Mouse (Mus musculus) gastrocnemius, postnatal 4 days (tissue): Measurements from ENCODE around the gene Arhgap28. TPM values are rescaled to one million over a fixed set of nuclear protein-coding genes. Genes with fewer than 3 reads are reported as not detected.
A peak's percentile ranks its signal among the peaks of the same experiment; 100 is the strongest.

Source experiments
- DNase-seq, 2 experiments: peaks; one replicate each; pipeline ENCODE4 v3.0.0; 2021 to 2022; ENCODE audit warnings: low spot score in 2 of 2, mixed read lengths in 2 of 2
- total RNA-seq, 2 experiments: library from RNA; stranded (reverse); gene quantifications; 2 replicates each; pipeline ENCODE4 v1.2.3; 2021

Arhgap28 gene
- total RNA-seq, 2 experiments from 2014 or later, result 27.5 to 30.4 TPM

DNA sequence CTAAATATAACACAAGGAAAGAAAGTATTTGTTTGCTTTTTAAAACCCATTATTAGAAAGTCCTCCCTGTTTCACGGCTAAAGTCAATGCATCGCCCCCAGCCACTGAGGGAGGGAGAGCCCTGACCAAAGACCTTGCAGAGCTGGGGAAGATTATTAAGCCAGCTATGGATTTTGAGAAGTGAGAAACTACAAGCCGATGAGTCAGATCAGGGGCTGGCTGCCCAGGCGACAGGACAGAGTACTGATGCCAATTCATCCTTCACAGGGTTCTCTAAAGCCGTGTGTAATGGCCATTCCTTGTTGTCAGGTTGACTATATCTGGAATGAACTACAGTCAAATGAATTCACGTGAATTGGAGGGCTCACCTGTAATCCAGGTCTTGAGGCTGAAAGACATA, 62.9 kb downstream of the Arhgap28 start:
- peak in 1 of 2 experiments; percentile 14 for DNase-seq

DNA sequence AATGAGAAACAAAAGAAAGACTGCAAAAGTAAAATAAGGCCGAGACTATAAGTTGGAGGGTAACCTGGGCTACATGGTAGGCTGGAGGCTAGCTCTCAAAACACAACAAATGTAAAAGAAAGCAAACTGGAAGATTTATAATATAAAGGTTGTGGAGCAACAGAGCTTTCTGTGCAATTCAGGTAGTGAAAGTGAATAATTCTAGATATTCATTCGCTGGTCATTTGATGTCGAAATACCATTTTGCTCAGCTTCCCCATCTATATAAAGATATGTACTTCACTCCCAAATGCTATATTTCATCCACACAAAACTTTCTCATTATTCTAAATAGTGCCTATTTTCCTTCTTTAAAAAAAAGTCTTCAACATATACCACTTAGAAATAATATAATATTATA, 66.9 kb downstream of the Arhgap28 start:
- DNase-seq, result no peak

DNA sequence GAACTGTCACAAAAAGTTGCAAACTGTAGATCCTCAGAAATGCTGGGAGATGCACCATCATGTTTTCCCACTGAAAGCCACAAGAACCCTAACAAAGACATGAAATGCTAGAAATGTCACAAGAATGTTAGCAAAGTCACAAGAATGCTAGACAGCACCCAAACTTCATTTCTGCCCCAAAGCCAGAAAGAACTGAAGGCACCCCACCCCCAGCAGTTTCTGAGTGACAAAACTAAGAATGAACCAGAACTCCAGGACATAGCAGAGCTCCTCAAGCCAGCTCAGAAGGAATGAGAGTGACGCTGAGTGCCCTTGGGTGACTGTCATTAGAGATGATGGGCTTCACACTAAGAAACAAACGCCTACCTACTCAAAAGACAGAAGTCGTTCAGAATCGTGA, 68.4 kb downstream of the Arhgap28 start:
- no peak for DNase-seq

DNA sequence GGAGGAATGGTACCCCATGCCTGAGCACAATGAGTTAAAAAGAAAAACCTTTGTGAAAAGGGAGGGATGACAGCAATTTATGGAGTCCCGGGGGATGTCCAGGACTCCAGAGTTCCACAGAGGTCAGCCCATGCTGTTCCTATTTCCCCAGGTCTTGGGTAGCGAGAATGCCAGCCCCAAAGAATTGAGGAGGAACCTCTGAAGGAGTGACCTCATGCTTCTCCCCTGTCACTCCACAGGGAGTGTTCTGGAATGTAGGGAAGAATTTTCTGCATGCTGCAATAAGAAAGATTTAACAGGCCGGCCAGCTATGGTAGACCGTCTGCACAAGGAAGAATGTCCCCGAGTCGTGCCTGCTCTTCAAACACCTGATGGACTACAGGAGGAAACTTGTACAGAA, 72.5 kb downstream of the Arhgap28 start:
- no peak for DNase-seq

DNA sequence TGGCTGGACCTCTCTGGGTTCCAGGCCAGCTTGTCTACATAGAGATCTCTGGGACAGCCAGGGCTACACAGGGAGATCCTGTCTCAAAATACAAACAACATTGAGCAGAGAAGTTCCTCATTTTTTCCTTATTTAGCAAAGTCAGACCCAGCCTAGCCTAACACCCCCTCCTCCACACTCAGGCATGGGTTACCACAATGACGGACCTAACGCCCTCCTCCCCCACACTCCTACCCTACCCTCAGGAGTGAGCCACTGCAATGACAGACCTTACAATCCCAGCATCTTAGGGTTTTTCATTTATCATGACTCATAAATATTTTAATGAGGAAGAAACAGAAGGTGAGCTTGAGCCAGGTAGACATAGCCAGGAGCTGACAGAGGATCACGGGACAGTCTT, 73.0 kb downstream of the Arhgap28 start:
- no peak for DNase-seq

DNA sequence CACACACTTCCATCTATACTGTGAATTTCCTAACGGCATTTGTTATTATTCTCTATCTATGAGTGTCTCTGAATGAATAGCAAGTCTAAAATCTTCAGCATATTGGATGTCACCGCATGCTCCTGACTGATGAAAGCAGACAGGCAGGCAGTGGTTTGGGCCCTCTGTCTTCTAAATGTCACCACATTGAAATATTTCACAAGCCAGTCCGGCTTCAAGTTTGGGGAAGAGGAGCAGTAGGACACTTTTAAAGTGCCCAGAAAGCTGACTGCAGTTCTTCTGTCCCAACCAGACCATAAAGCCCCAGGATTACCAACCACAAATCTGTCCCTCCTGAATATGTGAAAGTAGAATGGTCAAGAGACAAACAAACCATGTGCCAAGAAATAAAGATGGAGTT, 73.5 kb downstream of the Arhgap28 start:
- no peak for DNase-seq

DNA sequence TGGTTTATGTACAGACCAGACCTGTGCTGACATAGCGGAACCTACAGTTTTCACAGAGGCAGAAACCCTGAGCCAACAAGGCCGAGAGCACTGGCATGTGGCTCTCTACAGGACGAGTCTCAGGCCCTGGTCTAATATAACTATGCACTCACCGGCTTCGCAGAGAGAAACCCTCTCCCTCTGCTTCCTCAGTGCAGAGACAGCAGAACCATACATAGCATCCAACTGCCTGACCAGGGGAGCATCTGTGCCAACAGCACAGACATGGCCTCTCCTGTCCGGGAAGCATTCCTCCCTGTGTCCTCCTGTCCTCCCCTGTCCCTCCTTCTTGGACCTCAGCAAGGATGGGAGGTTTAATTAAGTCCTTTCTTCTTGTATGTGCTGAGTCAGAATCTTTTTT, 75.6 kb downstream of the Arhgap28 start:
- DNase-seq, result no peak

DNA sequence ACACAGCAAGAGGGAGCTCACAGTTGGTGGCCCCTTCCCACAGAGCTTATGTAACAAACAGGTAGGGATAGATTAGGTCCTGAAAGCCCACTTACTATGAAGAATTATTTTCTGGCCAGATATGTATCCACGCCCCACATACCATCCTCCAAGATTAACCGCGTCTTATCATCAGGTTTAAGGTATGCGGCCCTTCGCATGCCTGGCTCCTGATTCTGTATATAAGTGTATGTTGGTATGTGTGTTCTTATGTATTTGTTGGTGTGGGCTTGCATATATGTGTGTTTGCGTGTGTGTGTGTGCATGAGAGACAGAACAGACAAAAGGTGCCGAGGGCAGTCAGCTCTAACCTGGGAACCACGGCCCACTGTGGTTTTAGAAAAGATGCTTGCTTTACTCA, 76.1 kb downstream of the Arhgap28 start:
- DNase-seq, result no peak

DNA sequence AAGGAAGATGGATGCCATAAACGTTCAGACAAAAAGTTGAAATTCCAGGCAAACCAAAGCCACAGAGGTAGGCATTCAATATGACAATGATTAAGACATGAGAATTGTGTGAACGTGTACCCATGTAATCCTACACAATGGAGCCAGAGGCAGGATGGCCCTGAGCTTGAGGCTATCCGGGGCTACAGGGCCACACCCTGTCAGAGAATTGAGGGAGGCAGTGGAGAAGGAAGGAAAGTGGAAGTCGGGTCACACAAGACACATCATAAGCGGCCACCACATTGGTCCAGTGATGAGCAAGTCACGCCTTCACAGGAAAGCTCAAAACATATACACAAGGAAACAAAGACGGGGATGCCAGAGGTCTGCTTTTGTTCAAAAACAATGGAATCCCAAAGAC, 84.0 kb downstream of the Arhgap28 start:
- DNase-seq, result no peak

DNA sequence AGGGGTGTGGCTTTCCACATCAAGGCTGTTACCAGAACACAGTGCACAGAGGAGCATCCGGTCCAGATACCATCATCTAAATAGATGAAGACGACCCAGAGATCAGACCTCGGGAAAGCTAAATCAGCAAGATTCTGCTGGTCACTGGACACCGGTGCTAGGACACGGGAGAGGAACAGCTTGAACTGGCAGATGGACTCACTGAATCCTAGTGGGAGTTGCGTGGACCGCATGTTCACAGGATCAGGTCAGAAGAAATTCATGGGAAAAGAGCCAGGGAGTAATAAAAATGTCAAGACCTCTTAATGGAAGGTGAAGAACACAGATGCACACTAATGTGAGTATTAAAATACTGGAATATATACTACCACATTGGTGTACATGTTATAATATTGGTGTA, 85.7 kb downstream of the Arhgap28 start:
- no peak for DNase-seq

DNA sequence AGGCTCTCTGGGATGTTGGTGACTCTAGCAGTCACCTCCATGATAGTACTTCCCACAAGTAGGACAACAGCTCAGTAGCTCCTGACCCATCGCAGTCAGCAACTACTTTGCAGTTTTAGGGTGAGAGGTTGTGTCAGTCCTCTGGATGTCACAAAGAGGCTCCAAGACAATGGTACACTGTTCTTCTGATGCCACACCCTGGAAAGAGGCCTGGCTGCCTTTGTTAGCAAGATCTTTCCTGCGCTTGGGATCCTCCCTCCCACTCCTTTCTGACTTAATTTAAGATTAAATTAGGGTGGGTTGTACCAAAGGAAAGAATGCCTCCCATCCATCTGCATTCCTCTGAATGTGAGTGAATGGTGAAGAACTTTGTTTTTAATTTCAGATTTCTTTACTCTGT, 87.0 kb downstream of the Arhgap28 start:
- no peak for DNase-seq

DNA sequence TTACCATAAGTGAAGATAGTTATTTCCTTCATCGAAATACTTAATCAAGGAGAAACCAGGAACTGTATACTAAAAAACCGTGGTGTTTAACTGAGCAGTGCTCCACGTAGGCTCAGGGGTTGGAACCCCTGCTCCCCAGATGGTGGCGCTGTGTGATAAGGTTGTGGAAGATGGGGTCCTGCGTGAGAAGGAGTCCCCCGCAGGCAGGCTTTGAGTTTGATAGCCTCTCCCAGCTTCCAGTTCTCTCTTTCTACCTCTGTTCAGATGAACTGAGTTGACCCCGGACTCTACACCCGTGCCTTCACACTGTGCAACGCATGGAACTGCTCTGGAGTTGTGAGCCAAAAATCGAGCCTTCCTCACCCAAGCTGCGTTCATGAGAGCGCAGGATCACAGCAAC, 91.3 kb downstream of the Arhgap28 start:
- peak; percentile 36 to 51 for DNase-seq

DNA sequence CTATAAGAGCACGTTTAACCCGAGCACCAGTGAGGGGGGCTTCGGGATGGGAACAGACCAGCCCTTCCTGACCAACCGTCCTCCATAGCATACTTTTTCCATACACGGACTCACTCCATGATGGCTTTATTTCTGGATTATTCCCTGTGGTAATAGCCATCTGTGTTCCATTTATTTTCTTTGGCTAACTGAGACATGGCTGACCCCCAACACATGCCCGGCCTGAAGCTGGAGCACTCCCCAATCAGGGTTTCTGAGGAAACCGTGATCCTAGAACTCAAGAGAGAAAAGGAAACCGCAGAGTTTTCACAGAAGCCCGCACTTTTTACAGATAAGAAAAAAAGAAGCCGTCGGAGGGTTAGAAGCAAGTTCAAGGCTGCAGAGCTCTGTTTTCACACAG, 91.9 kb downstream of the Arhgap28 start:
- no peak for DNase-seq

DNA sequence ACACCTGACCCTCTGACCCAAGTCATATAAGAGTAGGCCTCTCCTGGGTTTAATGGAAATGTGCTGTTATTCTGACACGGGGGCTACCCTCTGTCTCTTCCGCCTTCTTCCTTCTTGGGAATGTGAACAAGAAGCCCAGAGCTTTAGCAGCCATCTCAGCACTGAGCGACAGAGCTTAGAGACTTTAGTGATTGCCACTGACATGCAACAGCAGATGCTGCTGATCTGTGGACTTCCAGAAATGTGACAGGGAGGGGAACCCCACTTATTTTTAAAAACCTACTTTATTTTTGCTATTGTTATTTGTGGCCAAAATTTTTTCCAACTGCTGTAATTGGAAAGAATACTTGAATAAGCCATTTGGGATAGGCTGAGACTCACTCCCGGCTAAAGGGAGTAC, 95.4 kb downstream of the Arhgap28 start:
- DNase-seq, result no peak

DNA sequence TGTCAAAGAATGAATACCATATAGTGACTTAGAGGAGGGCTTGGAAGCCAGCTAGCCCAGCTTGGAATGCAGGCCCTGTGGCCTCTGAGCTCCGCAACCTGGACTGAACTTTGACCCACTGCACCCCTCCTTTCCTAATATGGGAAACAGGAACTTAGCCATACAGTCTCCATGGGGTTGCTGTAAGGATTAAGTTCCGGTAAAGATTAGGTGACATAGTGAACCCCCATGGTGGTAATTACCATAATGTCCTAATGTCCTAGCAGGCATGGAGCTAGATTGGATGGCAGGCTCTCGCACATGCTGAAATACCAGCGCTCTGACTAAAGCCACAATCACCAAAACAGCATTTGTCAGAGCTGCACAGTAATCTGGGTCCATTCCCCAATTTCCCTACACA, 95.8 kb downstream of the Arhgap28 start:
- no peak for DNase-seq

DNA sequence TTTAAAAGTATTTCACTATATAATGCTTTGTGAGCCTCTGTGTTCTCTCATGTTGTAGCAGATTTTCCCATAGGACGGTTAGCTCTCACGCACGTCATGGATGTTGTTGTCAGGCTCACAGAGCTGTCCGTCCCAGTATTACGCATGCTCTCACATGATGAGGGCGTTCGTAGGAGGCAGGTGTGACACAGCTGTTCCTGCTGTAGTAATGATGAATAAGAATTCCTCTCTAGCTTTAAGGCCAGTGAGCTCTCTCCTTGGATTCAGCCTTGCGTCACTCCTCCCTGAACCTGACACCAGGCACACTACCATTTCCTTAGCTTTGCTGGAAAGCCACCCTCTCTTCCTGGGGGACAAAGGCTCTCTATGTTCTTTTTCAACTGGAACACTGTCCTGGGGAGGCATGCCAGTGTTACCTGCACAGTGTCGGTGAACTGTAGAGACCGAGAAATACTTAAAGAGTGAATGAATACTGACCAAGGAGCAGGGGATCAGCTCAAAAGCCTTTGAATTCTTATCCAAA, 96.3 kb downstream of the Arhgap28 start:
- no peak for DNase-seq

DNA sequence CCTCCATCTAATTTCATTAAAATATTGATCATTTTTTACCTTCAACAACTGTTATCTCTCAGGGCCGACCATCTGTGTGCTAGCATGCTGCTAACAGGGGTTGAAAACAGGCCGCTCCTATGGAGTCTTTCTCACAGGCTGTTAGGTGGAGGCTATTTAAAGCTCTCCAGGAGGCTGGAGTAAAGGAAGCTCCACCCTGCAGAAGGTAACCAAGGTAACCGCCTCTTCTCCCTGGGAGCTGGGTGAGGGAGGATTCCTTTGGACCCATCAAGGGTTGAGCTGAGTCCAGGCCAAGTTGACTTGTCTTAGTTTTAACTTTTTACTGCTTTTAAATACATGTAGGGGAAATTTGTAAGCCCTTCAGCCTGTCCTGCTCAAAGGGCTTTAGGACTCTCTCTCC, 97.7 kb downstream of the Arhgap28 start:
- no peak for DNase-seq

DNA sequence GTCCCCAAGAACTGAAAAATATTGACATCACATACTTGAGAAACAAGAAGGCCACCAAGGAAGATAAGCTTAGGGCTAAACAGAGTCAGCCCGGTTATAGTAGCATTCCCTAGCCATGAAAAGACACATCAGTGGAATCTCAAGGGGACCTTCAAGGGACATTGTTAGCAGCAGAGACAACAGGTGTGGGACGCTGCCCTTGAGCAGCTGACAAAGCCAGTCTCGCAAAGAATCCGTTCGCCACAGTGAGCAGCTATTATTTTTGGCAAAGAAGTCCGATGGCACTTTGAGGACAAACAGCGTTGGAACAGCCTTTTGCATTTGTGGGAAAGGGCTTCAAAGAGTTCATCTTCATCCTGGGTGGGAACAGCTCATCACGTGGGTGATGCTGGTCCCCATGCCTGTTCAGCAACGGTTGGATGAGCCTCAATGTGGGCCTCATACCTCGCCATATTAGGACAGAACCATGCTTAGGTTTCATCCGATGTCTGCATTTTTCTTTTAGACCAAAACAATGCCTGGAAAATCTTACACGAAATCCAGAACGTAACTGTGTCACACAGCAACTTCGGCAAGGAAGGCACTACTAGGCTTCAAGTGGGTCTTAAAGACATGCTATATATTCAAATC, 99.5 kb downstream of the Arhgap28 start:
- DNase-seq, result no peak

DNA sequence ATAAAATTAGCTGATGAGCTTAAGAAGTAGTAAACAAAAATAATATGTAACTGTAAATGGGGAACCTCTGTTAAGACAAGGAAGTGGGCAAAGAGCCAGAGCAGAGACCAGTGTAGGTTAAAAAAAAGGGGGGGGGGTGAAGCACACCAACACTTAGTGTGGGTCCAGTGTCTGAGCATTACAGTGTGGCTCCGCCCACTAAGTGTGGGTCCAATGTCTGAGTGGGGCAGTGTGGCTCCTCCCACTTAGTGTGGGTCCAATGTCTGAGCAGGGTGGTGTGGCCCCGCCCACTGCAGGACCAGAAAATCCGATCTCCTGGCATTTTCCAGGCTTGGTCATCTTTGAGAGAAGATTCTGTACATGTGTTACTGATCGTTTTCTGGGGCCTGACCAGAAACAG, 101.1 kb downstream of the Arhgap28 start:
- DNase-seq, result no peak

DNA sequence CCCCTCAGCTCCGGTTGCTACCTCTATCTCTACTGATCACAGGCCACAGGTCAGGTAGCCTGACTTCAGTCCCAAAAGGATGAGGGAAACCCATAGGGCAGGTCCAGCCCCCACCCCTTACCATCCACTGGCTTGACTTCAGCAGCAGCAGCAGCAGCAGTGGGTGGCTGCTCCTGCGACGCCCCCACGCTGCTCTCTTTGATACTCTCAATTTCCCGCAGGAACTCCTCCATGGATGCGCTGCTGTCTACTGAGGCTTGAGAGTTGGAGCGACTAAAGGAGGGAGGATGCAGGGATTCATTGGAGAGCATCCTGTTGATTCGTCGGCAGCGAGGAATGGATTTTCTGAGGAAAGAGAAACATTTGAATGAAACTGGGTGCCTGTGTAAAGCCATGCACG, 102.8 kb downstream of the Arhgap28 start:
- DNase-seq, result no peak

DNA sequence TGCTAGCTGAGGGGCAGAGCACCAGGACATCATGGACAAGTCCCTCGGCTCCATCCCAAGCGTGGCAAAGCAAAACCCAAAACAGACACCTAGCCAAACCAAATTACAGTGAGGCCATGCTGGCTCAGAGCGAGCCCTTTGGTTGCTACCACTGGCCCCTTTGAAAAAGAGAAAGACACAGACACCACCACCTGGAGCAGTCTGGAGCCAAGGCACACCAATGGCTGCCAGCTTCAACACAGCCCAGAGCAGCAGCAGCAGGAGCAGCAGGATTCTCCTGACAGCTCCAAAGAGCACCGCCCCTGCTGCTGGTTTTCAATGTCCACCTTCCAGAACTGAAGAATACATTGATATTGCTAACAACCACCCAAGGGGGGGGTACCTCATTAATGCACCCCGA, 104.5 kb downstream of the Arhgap28 start:
- DNase-seq, result no peak

DNA sequence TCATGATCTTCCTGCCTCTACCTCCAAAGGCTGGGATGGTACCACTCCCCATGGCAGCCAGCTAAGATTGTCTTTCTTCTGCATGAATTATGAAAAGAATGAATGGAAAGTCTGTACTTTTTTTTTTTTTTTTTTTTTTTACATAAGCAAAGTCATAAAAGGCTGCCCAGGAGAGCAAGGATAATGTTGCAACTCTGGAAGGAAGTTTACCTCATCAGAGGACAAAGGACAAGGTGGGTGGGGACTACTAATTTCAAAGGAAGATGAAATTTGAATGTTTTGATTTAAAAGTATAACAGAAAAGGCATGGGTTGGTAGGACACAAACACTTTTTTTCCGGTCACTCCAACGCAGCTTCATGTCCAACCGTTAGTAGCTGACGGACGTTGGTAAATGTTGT, 107.5 kb downstream of the Arhgap28 start:
- no peak for DNase-seq

DNA sequence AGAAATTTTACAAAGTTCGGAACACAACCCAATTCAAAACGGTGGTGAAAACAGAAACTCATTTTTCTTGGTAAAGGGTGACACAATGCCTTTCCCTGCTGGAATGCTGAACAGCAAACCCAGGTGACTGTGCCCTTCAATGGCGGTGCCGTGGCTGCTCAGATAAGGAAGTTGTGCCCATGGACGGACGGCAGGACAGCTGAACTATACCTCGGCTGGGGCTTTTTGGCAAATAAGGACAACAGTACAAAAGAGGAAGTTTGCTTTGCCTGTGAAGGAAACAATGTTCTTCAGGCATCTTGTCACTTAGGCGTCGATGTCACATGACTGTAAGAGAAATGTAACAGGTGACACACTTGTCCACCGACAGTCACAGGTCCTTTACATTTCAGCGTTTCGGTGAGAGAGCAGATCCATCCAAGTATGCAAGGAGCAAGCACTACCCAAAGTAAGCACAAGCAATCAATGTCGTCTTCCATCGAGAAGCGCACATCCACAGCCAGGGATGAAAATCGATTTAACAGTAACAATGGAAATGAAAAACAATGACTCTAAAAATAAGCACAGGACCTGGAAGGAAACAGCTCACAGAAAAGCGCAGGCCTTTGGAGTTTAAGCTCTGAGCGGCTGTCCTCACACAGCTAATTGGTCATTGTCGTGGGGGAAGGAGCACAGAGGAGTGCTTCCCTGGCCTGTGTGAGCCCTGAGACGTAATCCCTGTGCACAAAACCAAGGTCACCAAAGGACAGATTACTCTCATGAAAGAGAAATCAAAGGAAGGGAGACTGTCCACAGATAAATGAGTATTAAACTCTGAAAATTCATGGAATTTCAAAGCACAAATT, 114.2 kb downstream of the Arhgap28 start:
- DNase-seq, result no peak
